20 mouse cellular contexts compared by ENCODE assay signal in genomic region chr11:108963476-108964232, GRCm38 (mm10). TPM values are rescaled to one million over a fixed set of nuclear protein-coding genes. Genes with fewer than 3 reads are reported as not detected.
DNase-seq lines count a peak whose midpoint lies in the region; ATAC-seq and TF ChIP-seq lines count a peak whose summit lies in the region.
"Had no signal": no experiment of that assay in that cellular context is flagged by ENCODE, and none has a peak within 500 bp of the region (broad histone marks: within the 10 kb centered on the region; RNA-seq: fewer than 3 reads in every experiment).

No protein-coding gene starts in this region.

- H3K4me1 ChIP-seq in forebrain, embryonic 10.5 days = peaks cover 26% of the 10 kb centered on the region
- H3K4me1 ChIP-seq in forebrain, embryonic 12.5 days = peaks cover 9% of the 10 kb centered on the region
- peaks cover 19% of the 10 kb centered on the region for H3K4me1 ChIP-seq in kidney, embryonic 15.5 days
- H3K4me1 ChIP-seq in lung, embryonic 16.5 days (replicated peaks; ENCODE audit: control insufficient read depth, insufficient read depth, low read length) = peaks cover 13% of the 10 kb centered on the region
- peaks cover 17% of the 10 kb centered on the region for H3K4me1 ChIP-seq in hindbrain, embryonic 13.5 days (replicated peaks)

- H3ac ChIP-seq in myocyte (ENCODE audit: control insufficient read depth, insufficient read length) = no peak overlapping the region

- no peak for ATAC-seq in forebrain, embryonic 12.5 days (ENCODE audit: low FRiP score)
- peak; percentile 52; the same call in 1 of the 2 replicates for ATAC-seq in kidney, embryonic 15.5 days (replicated peaks; ENCODE audit: low FRiP score)
- ATAC-seq in lung, embryonic 16.5 days (ENCODE audit: low read depth) = peak; percentile 16; the same call in 1 of the 2 replicates
- no peak for ATAC-seq in hindbrain, embryonic 13.5 days (ENCODE audit: low FRiP score)
- ATAC-seq: activated CD4-positive, CD25-positive, alpha-beta regulatory T cell, adult 4 months; forebrain, embryonic 14.5 days; Patski had no signal

- H3K9me3 ChIP-seq in forebrain, embryonic 10.5 days = no peaks in the 10 kb centered on the region
- no peaks in the 10 kb centered on the region for H3K9me3 ChIP-seq in forebrain, embryonic 12.5 days
- no peaks in the 10 kb centered on the region for H3K9me3 ChIP-seq in kidney, embryonic 15.5 days (replicated peaks)
- no peaks in the 10 kb centered on the region for H3K9me3 ChIP-seq in lung, embryonic 16.5 days (ENCODE audit: control insufficient read depth, low read length)
- H3K9me3 ChIP-seq in hindbrain, embryonic 13.5 days = no peaks in the 10 kb centered on the region
- H3K9me3 ChIP-seq: embryonic facial prominence, embryonic 12.5 days; heart, embryonic 13.5 days had no signal

- H3K36me3 ChIP-seq in forebrain, embryonic 10.5 days (replicated peaks) = no peaks in the 10 kb centered on the region
- H3K36me3 ChIP-seq in forebrain, embryonic 12.5 days (replicated peaks) = no peaks in the 10 kb centered on the region
- no peaks in the 10 kb centered on the region for H3K36me3 ChIP-seq in kidney, embryonic 15.5 days
- no peaks in the 10 kb centered on the region for H3K36me3 ChIP-seq in lung, embryonic 16.5 days (ENCODE audit: control insufficient read depth, insufficient read depth, low read length)
- H3K36me3 ChIP-seq in myocyte (ENCODE audit: control insufficient read depth, insufficient read depth) = no peaks in the 10 kb centered on the region
- no peaks in the 10 kb centered on the region for H3K36me3 ChIP-seq in hindbrain, embryonic 13.5 days
- H3K36me3 ChIP-seq: embryonic facial prominence, embryonic 12.5 days; heart, embryonic 13.5 days had no signal

- no peaks in the 10 kb centered on the region for H3K79me2 ChIP-seq in myocyte (ENCODE audit: control insufficient read depth, insufficient read depth)

- no peak overlapping the region for H3K4me2 ChIP-seq in forebrain, embryonic 12.5 days
- H3K4me2 ChIP-seq in kidney, embryonic 15.5 days = no peak overlapping the region
- no peak overlapping the region for H3K4me2 ChIP-seq in lung, embryonic 16.5 days (ENCODE audit: low read depth, low read length)
- H3K4me2 ChIP-seq in myocyte (ENCODE audit: low read depth) = peak overlapping the region; percentile 52
- H3K4me2 ChIP-seq in hindbrain, embryonic 13.5 days = no peak overlapping the region
- H3K4me2 ChIP-seq: embryonic facial prominence, embryonic 12.5 days; heart, embryonic 13.5 days; hindbrain, embryonic 14.5 days had no signal

- DNase-seq in forebrain, embryonic 10.5 days (ENCODE audit: extremely low spot score, low spot score) = no peak
- no peak for DNase-seq in kidney, adult 9 months
- DNase-seq in lung, postnatal 36 days = no peak
- DNase-seq: adrenal gland, adult 8-10 months; cerebellum, adult 11-12 months; cerebellum, adult 9-10 months; cerebellum, postnatal 25 days; gastrocnemius, postnatal 36 days; heart, adult 11 months had no signal

- H3K27ac ChIP-seq in forebrain, embryonic 10.5 days = peak overlapping the region; percentile 26; the same call in 1 of the 2 replicates
- H3K27ac ChIP-seq in forebrain, embryonic 12.5 days = no peak overlapping the region; the same call in 1 of the 2 replicates
- H3K27ac ChIP-seq in kidney, embryonic 15.5 days = no peak overlapping the region
- H3K27ac ChIP-seq in lung, embryonic 16.5 days (ENCODE audit: low read length) = no peak overlapping the region
- H3K27ac ChIP-seq in hindbrain, embryonic 13.5 days = no peak overlapping the region
- H3K27ac ChIP-seq: embryonic facial prominence, embryonic 12.5 days; heart, embryonic 13.5 days; hindbrain, embryonic 14.5 days had no signal

- H3K9ac ChIP-seq in forebrain, embryonic 12.5 days = no peak overlapping the region
- H3K9ac ChIP-seq in kidney, embryonic 15.5 days = no peak overlapping the region
- H3K9ac ChIP-seq in lung, embryonic 16.5 days (ENCODE audit: low read length) = no peak overlapping the region
- no peak overlapping the region for H3K9ac ChIP-seq in hindbrain, embryonic 13.5 days
- H3K9ac ChIP-seq: embryonic facial prominence, embryonic 12.5 days; heart, embryonic 13.5 days; hindbrain, embryonic 14.5 days had no signal

- no peak for TF ChIP-seq POLR2A in myocyte (IDR thresholded peaks at IDR 0.05; ENCODE audit: insufficient read length, low read depth)

- no peaks in the 10 kb centered on the region for H3K27me3 ChIP-seq in forebrain, embryonic 10.5 days (ENCODE audit: poor library complexity, severe bottlenecking)
- H3K27me3 ChIP-seq in forebrain, embryonic 12.5 days = no peaks in the 10 kb centered on the region
- H3K27me3 ChIP-seq in kidney, embryonic 15.5 days = no peaks in the 10 kb centered on the region
- H3K27me3 ChIP-seq in lung, embryonic 16.5 days (ENCODE audit: control insufficient read depth, insufficient read depth, low read depth, low read length) = no peaks in the 10 kb centered on the region
- H3K27me3 ChIP-seq in myocyte (ENCODE audit: control insufficient read depth, insufficient read depth, insufficient read length) = no peaks in the 10 kb centered on the region
- no peaks in the 10 kb centered on the region for H3K27me3 ChIP-seq in hindbrain, embryonic 13.5 days
- H3K27me3 ChIP-seq: embryonic facial prominence, embryonic 12.5 days; heart, embryonic 13.5 days; Patski had no signal

- H3K4me3 ChIP-seq in forebrain, embryonic 10.5 days = no peak overlapping the region
- H3K4me3 ChIP-seq in forebrain, embryonic 12.5 days (replicated peaks) = no peak overlapping the region
- no peak overlapping the region for H3K4me3 ChIP-seq in kidney, embryonic 15.5 days (replicated peaks)
- no peak overlapping the region for H3K4me3 ChIP-seq in lung, embryonic 16.5 days (ENCODE audit: low read length)
- H3K4me3 ChIP-seq in myocyte = no peak overlapping the region
- no peak overlapping the region for H3K4me3 ChIP-seq in hindbrain, embryonic 13.5 days
- H3K4me3 ChIP-seq: embryonic facial prominence, embryonic 12.5 days; heart, embryonic 13.5 days had no signal

- 83% methylated on average over 15 of the region's 15 CpGs for WGBS in forebrain, embryonic 10.5 days
- 85% methylated on average over 15 of the region's 15 CpGs for WGBS in forebrain, embryonic 12.5 days
- WGBS in kidney, embryonic 15.5 days = 41% methylated on average over 15 of the region's 15 CpGs
- WGBS in lung, embryonic 16.5 days = 48% methylated on average over 15 of the region's 15 CpGs
- 78% methylated on average over 15 of the region's 15 CpGs for WGBS in hindbrain, embryonic 13.5 days

TF ChIP-seq in myocyte, 11 proteins besides CTCF, POLR2A, EP300 and RAD21:
- TF ChIP-seq MYOG (IDR thresholded peaks at IDR 0.05; ENCODE audit: control insufficient read depth in 1 of 3, insufficient read depth in 1 of 3, insufficient read length in 2 of 3, low read depth in 2 of 3) (no peak), TCF3 (IDR thresholded peaks at IDR 0.05; ENCODE audit: insufficient read length, low read depth) (no peak), MYOD1 (IDR thresholded peaks at IDR 0.05; ENCODE audit: control insufficient read depth in 1 of 3, insufficient read length in 2 of 3, low read depth in 2 of 3) (no peak), E2F4 (IDR thresholded peaks at IDR 0.05; ENCODE audit: insufficient read depth) (no peak), POLR2AphosphoS2 (IDR thresholded peaks at IDR 0.05; ENCODE audit: insufficient read length, low read depth) (no peak), SRF (IDR thresholded peaks at IDR 0.05; ENCODE audit: control insufficient read depth, insufficient read length, low read depth) (no peak), USF1 (IDR thresholded peaks at IDR 0.05; ENCODE audit: low read depth) (no peak), TCF12 (IDR thresholded peaks at IDR 0.05; ENCODE audit: insufficient read depth, poor library complexity, severe bottlenecking) (no peak), REST (IDR thresholded peaks at IDR 0.05; ENCODE audit: insufficient read depth, insufficient read length) (no peak), CEBPB (IDR thresholded peaks at IDR 0.05; ENCODE audit: insufficient read depth, poor library complexity, severe bottlenecking) (no peak)

RNA-seq across cellular contexts. Expression of gene Axin2, which starts 43.5 kb away (rescaled TPM):
- polyA plus RNA-seq in forebrain, embryonic 10.5 days (2016; fragmentation: Nextera tagmentation; extraction: Ambion mirVana) = 12.8 and 14.3 TPM in 2 replicates
- 14.8 and 17.4 TPM in 2 replicates for polyA plus RNA-seq in forebrain, embryonic 12.5 days (2016; fragmentation: Nextera tagmentation; extraction: Ambion mirVana)
- 5.8 and 7.0 TPM in 2 replicates for polyA plus RNA-seq in kidney, embryonic 15.5 days (2015; fragmentation: Nextera tagmentation; extraction: Ambion mirVana)
- polyA plus RNA-seq in lung, embryonic 16.5 days (2015; fragmentation: Nextera tagmentation; extraction: Ambion mirVana) = 7.8 and 8.5 TPM in 2 replicates
- polyA plus RNA-seq in myocyte (2012; fragmentation: generic; extraction: Trizol) = 1.7 TPM
- 10.6 and 13.8 TPM in 2 replicates for polyA plus RNA-seq in hindbrain, embryonic 13.5 days (2015; fragmentation: Nextera tagmentation; extraction: Ambion mirVana)

Comparison
In these comparisons a context has a peak if more than half of its experiments do, and no peak if none do; other contexts are left out.
1. ATAC-seq: peak in kidney, embryonic 15.5 days (single experiment) and lung, embryonic 16.5 days (single experiment); none in forebrain, embryonic 12.5 days (single experiment) and hindbrain, embryonic 13.5 days (single experiment).